Mouse (Mus musculus): ENCODE measurements around the gene Lmx1b. TPM values are rescaled to one million over a fixed set of nuclear protein-coding genes. Genes with fewer than 3 reads are reported as not detected.

The Lmx1b gene
- polyA plus RNA-seq, 1 experiment, result 0.07 TPM

DNA sequence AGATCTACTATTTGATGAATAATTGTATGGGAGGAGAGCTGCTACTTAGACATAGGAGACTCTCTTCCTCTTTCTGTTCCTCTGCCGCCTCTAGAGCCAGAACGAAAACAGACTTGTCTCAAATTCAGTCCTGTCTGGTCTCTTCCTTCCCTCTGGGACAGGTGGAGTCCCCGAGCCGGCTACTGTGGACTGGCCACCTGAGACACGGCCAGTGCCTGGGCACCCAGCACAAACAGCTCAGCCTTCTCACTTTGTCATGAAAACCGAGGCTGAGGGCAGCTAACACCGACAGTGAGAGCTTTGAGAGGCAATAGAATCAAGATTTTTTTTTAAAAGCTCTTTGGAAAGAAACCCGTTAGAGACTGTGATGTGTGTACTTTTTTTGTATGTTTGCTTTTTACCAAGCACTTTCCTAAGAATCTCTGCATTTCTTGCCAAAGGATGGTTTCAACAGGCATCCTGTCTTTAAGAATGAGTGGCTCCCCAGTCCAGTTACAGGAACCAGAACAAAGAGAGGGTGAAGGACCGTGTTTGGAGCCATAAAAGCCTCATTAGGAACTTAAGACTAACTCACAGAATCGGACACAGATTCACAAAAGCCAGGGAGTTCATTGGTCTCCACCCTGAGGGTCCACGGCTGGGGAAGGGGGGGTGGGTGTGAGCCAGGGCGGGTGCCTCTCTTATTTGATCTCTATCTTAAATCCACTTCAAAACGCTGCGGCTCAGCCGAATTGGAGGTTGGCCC is 5.4 kb upstream of the Lmx1b start:
- DNase-seq (ENCODE audit: low read depth, low spot score), result no peak
- WGBS, result 2% methylated on average over 15 of the region's 15 CpGs

GRCm38 (mm10) chr2:33643721-33644713 is 3.7 kb upstream of the Lmx1b start:
- WGBS, result 12% methylated on average over 50 of the region's 50 CpGs
- no peak for DNase-seq (ENCODE audit: low read depth, low spot score)

DNA sequence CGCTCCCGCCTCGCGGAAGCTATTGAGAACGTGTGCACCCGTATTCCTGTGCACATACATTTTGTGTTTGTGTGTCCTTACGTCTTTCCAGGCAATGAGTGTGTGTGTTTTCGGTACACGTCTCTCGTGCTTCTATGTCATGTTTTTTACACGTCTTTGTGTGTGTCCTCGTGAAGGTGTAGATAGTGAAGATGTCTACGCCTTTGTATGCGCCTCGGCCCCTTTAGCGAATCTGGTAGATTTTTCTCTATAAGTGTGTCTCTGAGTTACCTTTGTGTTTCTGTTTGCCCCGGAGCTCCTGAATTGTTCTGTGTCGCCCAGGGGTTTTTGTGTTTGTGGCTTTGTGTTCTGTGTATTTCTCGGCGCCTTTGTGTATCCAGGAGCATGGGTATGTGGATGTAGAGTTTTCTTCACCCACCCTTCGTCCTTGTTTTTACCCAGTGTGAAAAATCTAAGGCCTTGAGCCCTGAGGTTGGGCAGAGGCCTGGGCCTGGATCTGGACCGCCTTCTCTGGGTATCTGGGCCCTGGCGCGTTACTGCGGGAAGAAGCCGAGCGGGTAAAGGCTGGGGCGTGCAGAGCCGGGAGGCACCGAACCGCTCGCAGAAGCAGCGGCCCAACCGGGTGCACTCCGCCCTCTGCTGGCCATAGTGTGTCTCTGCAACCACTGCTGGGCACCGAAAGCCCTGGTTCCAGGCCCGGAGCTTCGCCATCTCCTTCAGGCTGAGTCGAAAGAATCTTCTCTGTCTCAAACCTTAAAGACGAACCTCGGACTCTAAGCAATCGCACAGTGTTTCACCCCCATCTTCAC is 2.5 kb upstream of the Lmx1b start:
- 5% methylated on average over 42 of the region's 42 CpGs for WGBS
- DNase-seq (ENCODE audit: low read depth, low spot score), result peak; percentile 36

GRCm38 (mm10) chr2:33641859-33642571 is 1.7 kb upstream of the Lmx1b start:
- DNase-seq (ENCODE audit: low read depth, low spot score), result no peak
- WGBS, result 5% methylated on average over 41 of the region's 41 CpGs

GRCm38 (mm10) chr2:33640978-33641858 is 907 bp upstream of the Lmx1b start:
- WGBS, result 3% methylated on average over 49 of the region's 56 CpGs
- no peak for DNase-seq (ENCODE audit: low read depth, low spot score)

DNA sequence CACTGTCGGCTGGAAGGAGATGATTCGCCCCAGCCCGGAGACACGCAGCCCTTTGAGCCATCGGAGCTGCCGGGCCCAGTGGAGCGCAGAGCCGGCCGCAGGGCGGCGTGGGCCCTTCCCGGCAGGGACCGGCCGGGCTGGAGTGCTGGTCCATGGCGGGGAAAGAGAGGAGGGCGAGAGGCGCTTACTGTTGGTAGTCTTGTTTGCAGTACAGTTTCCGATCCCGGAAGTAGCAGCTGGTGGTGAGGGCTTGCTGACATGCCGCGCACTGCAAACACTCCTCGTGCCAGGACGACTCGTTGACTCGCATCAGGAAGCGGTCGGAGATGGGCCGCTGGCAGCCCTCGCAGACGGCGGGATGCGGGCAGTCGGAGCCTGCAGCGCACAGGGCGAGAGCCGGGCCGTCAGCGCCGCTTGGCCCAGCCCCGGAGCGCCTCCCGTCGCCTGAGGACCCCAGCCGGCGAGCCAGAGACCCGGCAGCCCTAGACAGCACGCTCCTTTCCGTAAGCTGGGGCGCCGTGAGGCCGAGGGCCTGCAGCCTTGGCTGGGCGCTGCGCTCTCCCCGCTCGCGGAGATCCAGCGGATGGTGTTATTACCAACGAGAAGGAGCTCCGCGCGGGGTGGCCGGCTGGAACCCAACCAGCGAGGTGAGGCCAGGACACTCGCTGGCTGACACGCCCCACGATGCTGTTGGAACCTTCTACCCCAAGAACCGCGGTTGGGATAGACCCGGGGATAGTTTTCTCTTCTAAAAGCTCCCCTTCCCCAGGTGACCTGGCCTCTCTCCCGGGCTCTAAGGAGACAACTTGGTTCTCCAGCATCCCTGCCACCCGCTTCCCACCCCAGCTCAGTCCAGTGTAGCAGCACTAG is 775 bp downstream of the Lmx1b start:
- WGBS, result 1% methylated on average over 71 of the region's 71 CpGs
- no peak for DNase-seq (ENCODE audit: low read depth, low spot score)

DNA sequence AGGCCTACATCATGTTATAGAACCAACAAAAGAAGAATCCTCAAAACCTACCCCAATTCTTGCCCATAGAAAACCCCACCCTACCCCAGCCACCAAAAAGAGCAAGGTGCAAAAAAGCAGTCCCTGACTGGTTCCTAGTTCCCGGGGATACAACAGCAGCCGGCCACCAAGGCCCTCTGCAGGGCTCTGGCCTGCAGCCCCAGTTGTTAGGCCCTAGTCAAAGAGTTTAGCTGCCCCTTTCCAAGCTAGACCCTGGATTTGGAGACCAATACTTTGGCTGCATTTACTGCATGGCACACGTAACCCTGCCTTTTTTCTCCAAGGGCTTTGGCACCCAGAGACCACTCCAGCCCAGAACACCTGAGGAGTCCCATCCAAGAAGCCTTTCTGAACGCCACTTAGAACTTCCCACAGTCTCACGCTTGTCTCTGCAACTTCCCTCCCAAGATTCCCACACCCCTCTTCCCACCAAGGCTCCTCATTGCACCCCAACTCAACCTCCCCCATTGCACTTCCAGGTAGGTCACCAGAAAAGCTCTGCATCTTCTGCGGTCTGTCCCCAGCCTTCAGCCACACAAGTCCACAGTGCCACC is 2.1 kb downstream of the Lmx1b start:
- WGBS, result 68% methylated on average over 6 of the region's 6 CpGs
- no peak for DNase-seq (ENCODE audit: low read depth, low spot score)

GRCm38 (mm10) chr2:33637288-33637687 is 3.0 kb downstream of the Lmx1b start:
- WGBS, result 13% methylated on average over 7 of the region's 7 CpGs
- DNase-seq (ENCODE audit: low read depth, low spot score), result no peak

GRCm38 (mm10) chr2:33636628-33637188 is 3.6 kb downstream of the Lmx1b start:
- 5% methylated on average over 26 of the region's 26 CpGs for WGBS
- DNase-seq (ENCODE audit: low read depth, low spot score), result no peak

- no peak for DNase-seq (ENCODE audit: low read depth, low spot score)
- WGBS, result 6% methylated on average over 21 of the region's 21 CpGs
Observed at GRCm38 (mm10) chr2:33636117-33636521, 4.2 kb downstream of the Lmx1b start.

- DNase-seq (ENCODE audit: low read depth, low spot score), result no peak
- 5% methylated on average over 19 of the region's 19 CpGs for WGBS
Observed at GRCm38 (mm10) chr2:33635323-33636116, 4.8 kb downstream of the Lmx1b start.

DNA sequence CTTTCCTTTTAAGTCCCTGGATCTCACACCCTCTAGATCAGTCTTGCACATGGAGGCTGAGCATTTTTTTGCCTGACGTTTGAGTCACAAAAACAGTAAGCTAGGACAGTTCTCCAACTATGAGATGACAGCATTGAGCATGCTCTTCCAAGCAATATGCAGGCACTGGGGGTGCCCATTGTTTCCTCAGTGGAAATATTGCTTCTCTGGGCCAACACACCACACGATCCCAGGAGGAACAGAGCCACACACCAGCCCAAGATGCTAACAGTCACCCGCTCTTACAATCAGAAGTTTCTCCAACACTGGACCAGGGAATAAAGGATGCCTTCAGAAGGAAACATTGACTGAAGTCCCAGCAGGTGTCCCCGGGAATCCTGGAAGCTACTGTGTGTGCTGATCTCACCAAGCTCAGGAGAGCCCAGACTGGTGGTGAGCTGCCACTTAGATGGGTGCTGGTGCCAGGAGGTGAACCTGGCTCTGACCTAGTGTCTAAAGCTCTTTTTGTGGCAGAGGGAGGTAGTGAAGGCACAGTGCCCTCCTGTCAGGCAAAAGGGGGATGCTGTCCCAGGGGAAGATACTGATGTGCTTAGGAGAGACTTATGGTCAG is 5.7 kb downstream of the Lmx1b start:
- 16% methylated on average over 4 of the region's 4 CpGs for WGBS

DNA sequence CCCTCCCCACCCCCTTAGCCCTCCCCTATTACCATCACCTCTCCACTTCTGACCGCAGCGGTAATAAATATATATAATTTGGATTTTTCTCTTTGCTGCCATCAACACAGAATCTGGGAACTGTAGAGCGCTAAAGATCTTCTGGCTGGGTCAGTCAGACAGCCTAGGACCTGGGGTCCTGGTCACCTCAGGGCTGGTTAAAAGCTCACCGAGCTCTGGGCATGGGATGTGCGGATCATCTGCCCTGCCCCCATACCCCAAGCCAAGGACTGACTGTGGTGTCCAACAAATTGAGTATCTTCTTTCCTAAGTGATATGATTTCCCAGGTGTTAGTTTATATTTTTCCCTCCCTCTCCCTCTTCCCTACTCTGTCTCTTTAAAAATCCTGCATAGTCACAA is 6.4 kb downstream of the Lmx1b start:
- WGBS, result 16% methylated on average over 5 of the region's 5 CpGs
- DNase-seq (ENCODE audit: low read depth, low spot score), result no peak

More for the DNA sequence above, 5.7 kb downstream of the Lmx1b start:
- no peak for DNase-seq (ENCODE audit: low read depth, low spot score)

- WGBS, result 10% methylated on average over 5 of the region's 5 CpGs
- no peak for DNase-seq (ENCODE audit: low read depth, low spot score)
Observed at GRCm38 (mm10) chr2:33633237-33633636, 7.1 kb downstream of the Lmx1b start.

DNA sequence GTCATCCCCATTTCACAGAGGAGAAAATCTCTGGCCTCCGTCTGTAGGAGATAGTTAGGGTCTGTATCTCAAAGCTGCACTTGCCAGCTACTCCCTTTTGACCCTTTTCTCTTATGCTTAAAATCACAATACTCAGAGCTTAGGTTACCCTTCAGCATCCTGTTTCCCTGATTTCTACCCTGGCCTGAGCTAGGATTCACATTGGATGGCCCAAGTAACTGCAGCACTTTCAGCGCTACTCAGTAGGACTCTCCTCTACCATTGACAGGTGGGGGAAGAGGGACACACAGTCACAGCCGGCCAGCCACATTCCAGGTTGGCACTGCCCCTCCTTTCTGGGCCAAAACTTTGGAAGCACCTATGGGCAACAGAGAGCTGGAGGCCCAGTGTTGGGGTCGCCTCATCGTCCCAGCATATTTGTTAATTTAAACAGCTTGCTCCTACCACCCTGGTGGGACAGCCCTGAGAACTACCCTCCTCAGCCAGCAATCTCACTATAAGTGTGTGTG is 7.7 kb downstream of the Lmx1b start:
- DNase-seq (ENCODE audit: low read depth, low spot score), result no peak
- 12% methylated on average over 5 of the region's 5 CpGs for WGBS
